Mouse (Mus musculus) heart, postnatal 25 days (tissue): ENCODE data around the gene Map2. TPM values are rescaled to one million over a fixed set of nuclear protein-coding genes. Genes with fewer than 3 reads are reported as not detected.

ENCODE experiments used
- DNase-seq: peaks from one replicate; pipeline ENCODE4 v3.0.0; 2022; ENCODE audit warnings: low spot score
- intact Hi-C: fragments of 180-260 bp; cut with DNase I; formaldehyde crosslinking; loops from one replicate; pipeline ENCODE4 v1.15.1; 2025
- total RNA-seq, 2 experiments: library from RNA; stranded (reverse); gene quantifications; 2 replicates each; pipeline ENCODE4 v1.2.3; 2021

The Map2 gene
- total RNA-seq, 2 experiments from 2014 or later, result 3.2 to 3.3 TPM

- intact Hi-C loops, result no loop called here
- DNase-seq, result no peak
These were observed 284.3 kb downstream of the Map2 start for GRCm38 (mm10) chr1:66459394-66459793.

- no peak for DNase-seq
- intact Hi-C loops, result no loop called here
These were observed 285.8 kb downstream of the Map2 start for GRCm38 (mm10) chr1:66460850-66461249.

GRCm38 (mm10) chr1:66467821-66468703, 293.0 kb downstream of the Map2 start, which contains the start of gene Unc80:
TSS of gene Unc80 (plus strand) at chr1:66468367.
- intact Hi-C loops, result no loop called here
- no peak for DNase-seq

GRCm38 (mm10) chr1:66468704-66469020, 293.6 kb downstream of the Map2 start:
- intact Hi-C loops, result no loop called here
- DNase-seq, result no peak

GRCm38 (mm10) chr1:66482751-66483150, 307.7 kb downstream of the Map2 start:
- intact Hi-C loops, result no loop called here

More at GRCm38 (mm10) chr1:66482751-66483150, 307.7 kb downstream of the Map2 start:
- DNase-seq, result no peak

Other genes with a start within 250 kb of the Map2 start
- not detected for gene Crygf, start 248.8 kb upstream of the Map2 start, total RNA-seq